In genomic region chr12:84846594-84847014, GRCm38 (mm10) we compare ENCODE assay signal across 10 mouse cellular contexts. TPM values are rescaled to one million over a fixed set of nuclear protein-coding genes. Genes with fewer than 3 reads are reported as not detected.
DNase-seq lines count a peak whose midpoint lies in the region; ATAC-seq and TF ChIP-seq lines count a peak whose summit lies in the region.
"Had no signal": no experiment of that assay in that cellular context is flagged by ENCODE, and none has a peak within 500 bp of the region (broad histone marks: within the 10 kb centered on the region; RNA-seq: fewer than 3 reads in every experiment).

No protein-coding gene starts in this region.

- no peak overlapping the region for H3K4me2 ChIP-seq in stomach, embryonic 16.5 days (ENCODE audit: low read depth, low read length)
- H3K4me2 ChIP-seq: heart, embryonic 15.5 days; midbrain, embryonic 13.5 days had no signal

- WGBS in stomach, embryonic 16.5 days, result 33% methylated on average over 9 of the region's 9 CpGs

- H3K27ac ChIP-seq in stomach, embryonic 16.5 days (ENCODE audit: low read length), result 0 out of 2 replicates have a peak overlapping the region, but pooled peaks have one; percentile 23
- H3K27ac ChIP-seq in layer of hippocampus, adult 2 months, result no peak overlapping the region
- H3K27ac ChIP-seq: heart, embryonic 15.5 days; midbrain, embryonic 13.5 days had no signal

- no peaks in the 10 kb centered on the region for H3K9me3 ChIP-seq in stomach, embryonic 16.5 days (replicated peaks; ENCODE audit: control insufficient read depth, low read length)
- H3K9me3 ChIP-seq: heart, embryonic 15.5 days; midbrain, embryonic 13.5 days had no signal

- peak; percentile 25 for DNase-seq in ovary, adult 18-20 months (ENCODE audit: low spot score)
- DNase-seq in ovary, postnatal 14 days (ENCODE audit: low spot score), result no peak
- peak; percentile 34 for DNase-seq in c-Kit-positive CD71-negative TER-119-negative erythroid progenitor cells, embryonic 14.5 days (ENCODE audit: low read depth)
- DNase-seq in kidney, postnatal 10 days, result peak; percentile 29
- DNase-seq in layer of hippocampus, adult 2 months (ENCODE audit: low spot score in 2 of 2), result no peak
- no peak for DNase-seq in layer of hippocampus, adult 9-11 months
- DNase-seq: right cerebral cortex, adult 18-20 months had no signal

- H3K36me3 ChIP-seq in stomach, embryonic 16.5 days (ENCODE audit: control insufficient read depth, insufficient read depth, low read length), result no peaks in the 10 kb centered on the region
- H3K36me3 ChIP-seq: heart, embryonic 15.5 days; midbrain, embryonic 13.5 days had no signal

- H3K4me3 ChIP-seq in stomach, embryonic 16.5 days (replicated peaks; ENCODE audit: low read length), result no peak overlapping the region
- H3K4me3 ChIP-seq in layer of hippocampus, adult 2 months, result no peak overlapping the region
- H3K4me3 ChIP-seq: heart, embryonic 15.5 days; midbrain, embryonic 13.5 days had no signal

- no peak overlapping the region for H3K9ac ChIP-seq in stomach, embryonic 16.5 days (ENCODE audit: low read length)
- H3K9ac ChIP-seq: heart, embryonic 15.5 days; midbrain, embryonic 13.5 days had no signal

- no peak for ATAC-seq in stomach, embryonic 16.5 days (ENCODE audit: insufficient read depth, low FRiP score)
- ATAC-seq: midbrain, embryonic 13.5 days had no signal

- H3K4me1 ChIP-seq in stomach, embryonic 16.5 days (ENCODE audit: control insufficient read depth, insufficient read depth, low read length), result peaks cover 23% of the 10 kb centered on the region

- no peak for TF ChIP-seq CTCF in layer of hippocampus, adult 2 months (conservative IDR thresholded peaks at IDR 0.05)

- no peaks in the 10 kb centered on the region for H3K27me3 ChIP-seq in stomach, embryonic 16.5 days (ENCODE audit: control insufficient read depth, insufficient read depth, low read length)
- H3K27me3 ChIP-seq: midbrain, embryonic 13.5 days had no signal

RNA-seq across cellular contexts. Expression of gene Ltbp2, which starts 29.7 kb away (rescaled TPM):
- polyA plus RNA-seq in stomach, embryonic 16.5 days (2015; fragmentation: Nextera tagmentation; extraction: Ambion mirVana), result 1.2 and 1.6 TPM in 2 replicates
- under 1 TPM; 0.26 to 0.71 TPM for total RNA-seq in layer of hippocampus, adult 2 months (2021)

Comparison
In these comparisons a context has a peak if more than half of its experiments do, and no peak if none do; other contexts are left out.
1. DNase-seq: peak in ovary, adult 18-20 months (single experiment), c-Kit-positive CD71-negative TER-119-negative erythroid progenitor cells, embryonic 14.5 days (single experiment) and kidney, postnatal 10 days (single experiment); none in ovary, postnatal 14 days (single experiment), layer of hippocampus, adult 2 months (0 of 2) and layer of hippocampus, adult 9-11 months (single experiment).